Mouse (Mus musculus) liver (tissue): ENCODE results near the gene Olfr881.

Source experiments
- DNase-seq: peaks from one replicate; pipeline ENCODE4 v3.0.0-alpha.2; 2020; ENCODE audit warnings: mixed read lengths

Olfr881 gene

DNA sequence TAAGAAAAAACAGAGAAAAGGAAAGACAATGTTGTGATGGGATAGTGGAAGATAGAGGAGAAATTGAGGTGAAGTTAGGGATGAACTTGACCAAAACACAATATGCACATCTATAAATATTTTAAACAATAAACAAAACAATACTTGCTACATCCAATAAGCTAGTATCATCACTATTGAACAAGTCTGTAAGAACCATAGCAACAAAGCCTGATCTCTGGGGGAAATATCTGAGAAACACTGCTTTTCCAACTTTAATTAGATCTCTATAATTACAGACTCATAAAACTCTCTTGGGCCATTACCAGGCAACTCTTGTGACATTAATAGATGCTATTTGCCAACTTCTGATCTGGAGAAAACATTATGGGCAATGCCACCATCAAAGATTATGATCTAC is at the start of gene Olfr881:
Gene Olfr881, plus strand, starts transcription at position 301 of the 400 bp plus-strand sequence.
- no peak for DNase-seq

DNA sequence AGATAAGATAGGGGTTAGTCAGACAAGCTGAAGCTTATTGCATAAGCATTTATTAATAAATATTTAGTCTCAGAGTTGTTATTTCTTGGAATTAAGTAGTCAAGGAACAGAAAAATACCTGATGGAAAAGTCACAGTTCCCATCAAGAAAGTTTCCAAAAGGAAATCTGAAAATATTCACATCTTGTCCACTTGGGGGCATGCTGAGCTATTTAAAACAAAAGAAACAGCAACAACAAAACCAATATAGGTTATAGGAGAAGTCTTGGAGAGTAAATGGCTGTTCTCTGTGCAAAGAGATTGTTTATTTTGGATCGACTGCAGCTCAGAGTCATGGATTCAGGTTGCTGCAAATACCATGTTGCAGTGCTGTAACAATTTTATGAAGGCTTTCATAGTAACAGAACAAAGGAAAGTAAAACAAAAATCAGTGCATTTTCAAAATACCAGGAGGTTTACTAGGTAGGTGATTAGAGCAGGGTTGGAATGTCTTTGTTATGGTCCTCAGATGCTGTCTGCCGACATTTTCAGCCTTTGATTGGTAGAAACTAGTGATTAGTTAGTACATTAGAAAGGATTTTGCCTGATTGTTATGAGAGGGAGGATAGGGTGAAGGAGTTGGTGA is 7.1 kb downstream of the Olfr881 start:
- DNase-seq: no peak

DNA sequence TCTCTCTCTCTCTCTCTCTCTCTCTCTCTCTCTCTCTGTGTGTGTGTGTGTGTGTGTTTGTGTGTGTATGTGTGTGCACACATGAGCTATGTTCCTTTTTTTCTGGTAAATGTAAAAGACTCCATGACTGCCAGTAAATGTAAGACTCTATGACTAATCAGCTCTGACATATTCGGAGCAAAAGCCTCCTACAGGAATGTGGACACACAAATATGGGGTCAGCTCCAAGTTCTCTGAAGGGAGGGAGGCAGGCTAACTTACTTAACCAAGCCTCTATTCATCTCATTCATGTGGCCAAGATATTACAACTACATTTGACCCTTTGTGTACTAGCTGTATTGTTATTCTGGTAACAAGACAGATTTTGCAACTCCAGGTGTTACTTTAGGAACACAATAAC is 8.4 kb downstream of the Olfr881 start:
- DNase-seq: no peak

DNA sequence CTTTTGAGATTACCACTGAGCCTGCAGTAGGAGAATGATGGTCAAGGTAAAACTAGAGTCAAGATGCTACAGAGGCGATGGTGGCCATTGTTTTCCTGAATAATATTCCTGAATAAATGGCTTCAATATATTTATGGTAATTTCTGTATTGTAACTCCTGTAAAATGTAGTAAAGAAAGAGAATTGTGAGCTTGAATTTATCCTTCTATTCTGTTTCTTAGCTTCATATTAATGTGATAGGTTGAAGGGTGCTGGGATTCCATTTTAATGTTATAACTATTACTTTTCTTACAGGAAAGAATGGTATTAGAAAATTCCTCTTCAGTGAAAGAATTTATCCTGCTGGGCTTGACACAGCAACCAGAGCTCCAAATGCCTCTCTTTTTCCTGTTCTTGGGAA is 33.9 kb downstream of the Olfr881 start, which contains the start of gene Olfr883:
Gene Olfr883, plus strand, starts transcription at position 301 of the 400 bp plus-strand sequence.
- no peak for DNase-seq
